Mouse (Mus musculus) stomach, adult 2 months (tissue): ENCODE results near the gene Scfd1. TPM values are rescaled to one million over a fixed set of nuclear protein-coding genes. Genes with fewer than 3 reads are reported as not detected.

Source experiments
- polyA plus RNA-seq: library from polyadenylated mRNA; depleted of rRNA; stranded (reverse); fragments of >200 nt; gene quantifications from 2 replicates; pipeline ENCODE4 v1.2.3, GENCODE M21; 2012; rRNA removed

Gene Scfd1
- 0.88 and 0.91 TPM in 2 replicates for polyA plus RNA-seq

GRCm38 (mm10) chr12:51377003-51377887 is at the start of gene Scfd1:
Gene Scfd1 (plus strand): TSS chr12:51377510.

GRCm38 (mm10) chr12:51347988-51348697 is 29.2 kb upstream of the Scfd1 start, which contains the start of gene G2e3:
Gene G2e3 (plus strand): TSS chr12:51348061.

Other genes with a start within 250 kb of the Scfd1 start
- 0.03 and 0.10 TPM in 2 replicates for gene G2e3, start 29.4 kb upstream of the Scfd1 start, polyA plus RNA-seq
- gene Coch, start 215.8 kb downstream of the Scfd1 start, polyA plus RNA-seq = not detected in 2 replicates